Mouse (Mus musculus) B cell, adult 2 months (primary cell): ENCODE data around the gene Arl8a.
"Not testable (repeated sequence)": the region's sequence is repeated elsewhere in the genome, so short reads cannot be mapped to it uniquely, and the experiment has no call there.

Source experiments
- DNase-seq, 2 experiments: peaks; one replicate each; pipeline ENCODE4 v3.0.0; 2022

Gene Arl8a

DNA sequence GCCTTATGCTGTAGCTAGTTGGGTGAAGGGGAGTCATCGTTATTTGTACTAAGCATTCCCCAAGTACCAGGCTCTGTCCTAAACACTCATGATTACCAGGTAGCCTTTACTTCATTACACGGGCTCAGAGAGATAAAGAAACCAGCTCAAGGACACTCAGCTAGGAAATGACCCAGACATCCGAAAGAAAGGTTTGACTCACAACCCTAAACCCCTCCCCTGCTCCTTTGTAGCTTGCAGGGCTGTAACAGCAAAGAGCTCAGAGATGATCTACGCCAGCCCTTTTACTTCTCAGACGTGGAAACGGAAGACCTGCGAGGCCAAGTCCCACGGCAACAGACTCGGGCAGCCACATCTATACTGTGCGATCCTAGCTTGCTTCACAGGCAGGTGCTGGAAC lies 23.7 kb downstream of the Arl8a start:
- DNase-seq, result no peak

- DNase-seq, result no peak
Observed at GRCm38 (mm10) chr1:135171202-135171601, 24.6 kb downstream of the Arl8a start.

DNA sequence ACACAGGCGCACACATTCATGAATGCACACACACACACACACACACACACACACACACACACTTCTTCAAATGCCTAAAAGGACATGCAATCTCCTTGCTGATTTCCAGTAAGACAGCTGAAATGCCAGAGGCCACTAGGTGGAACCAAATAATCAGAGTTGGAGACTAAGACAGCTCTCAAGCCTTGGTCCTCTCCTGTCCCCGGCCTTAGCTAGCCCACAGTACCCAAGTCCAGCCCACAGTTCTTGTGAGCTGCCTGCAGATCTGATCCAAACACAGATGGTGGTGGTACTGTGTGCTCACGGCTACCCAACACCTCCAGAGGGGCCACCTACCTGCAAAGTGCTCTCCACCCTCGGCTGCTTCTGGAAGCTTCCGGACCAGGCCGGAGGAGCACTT lies 25.4 kb downstream of the Arl8a start:
- DNase-seq, result no peak

DNA sequence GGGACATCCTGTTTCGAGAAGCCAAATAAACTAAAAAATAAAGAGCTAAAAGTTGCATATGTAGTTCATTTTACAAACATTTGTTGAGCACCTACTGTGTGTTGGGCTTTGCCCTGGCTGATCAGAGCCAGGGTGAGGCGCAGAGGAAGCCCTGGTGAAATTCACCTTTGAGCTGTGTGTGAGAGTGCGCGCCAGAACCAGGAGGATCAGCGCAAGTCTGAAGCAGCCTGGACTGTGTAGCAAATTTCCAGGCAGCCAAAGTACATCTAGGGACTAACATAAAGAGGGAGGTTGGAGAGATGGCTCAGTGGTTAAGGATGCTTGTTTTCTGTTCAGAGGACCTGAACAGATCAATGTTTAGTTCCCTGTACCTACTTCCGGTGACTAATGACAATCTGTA lies 26.7 kb downstream of the Arl8a start:
- DNase-seq, result no peak

- DNase-seq, result no peak
Observed at GRCm38 (mm10) chr1:135175176-135175575, 28.6 kb downstream of the Arl8a start.

GRCm38 (mm10) chr1:135177724-135178123 lies 31.1 kb downstream of the Arl8a start:
- no peak for DNase-seq

GRCm38 (mm10) chr1:135178863-135179262 lies 32.2 kb downstream of the Arl8a start:
- no peak for DNase-seq

GRCm38 (mm10) chr1:135180830-135181229 lies 34.2 kb downstream of the Arl8a start:
- no peak for DNase-seq

- DNase-seq, result no peak
Observed at GRCm38 (mm10) chr1:135181275-135181674, 34.7 kb downstream of the Arl8a start.

GRCm38 (mm10) chr1:135181880-135182623 lies 35.4 kb downstream of the Arl8a start:
- DNase-seq, result no peak

- DNase-seq, result no peak
Observed at GRCm38 (mm10) chr1:135182975-135183374, 36.4 kb downstream of the Arl8a start.

DNA sequence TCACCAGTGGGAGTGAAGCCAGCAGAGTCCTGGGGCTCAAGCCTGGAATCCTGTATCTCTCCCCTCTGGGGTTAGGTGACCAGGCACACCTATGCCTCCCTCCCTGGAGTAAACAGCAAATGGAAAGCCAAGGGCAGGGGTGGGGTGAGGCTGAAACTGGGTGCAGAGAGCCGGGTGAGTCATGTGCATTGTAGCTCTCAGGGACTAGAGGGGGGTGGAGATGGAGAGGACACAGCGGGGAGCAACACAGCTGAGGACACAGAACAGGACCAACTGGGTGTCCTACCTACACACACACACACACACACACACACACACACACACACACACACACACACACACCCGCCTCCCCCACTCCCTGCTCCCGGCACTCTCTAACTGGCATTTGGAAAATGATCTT lies 36.8 kb downstream of the Arl8a start:
- DNase-seq, result no peak

- no peak for DNase-seq
Observed at GRCm38 (mm10) chr1:135183941-135184570, 37.4 kb downstream of the Arl8a start.

GRCm38 (mm10) chr1:135185936-135186335 lies 39.3 kb downstream of the Arl8a start:
- DNase-seq, result no peak

GRCm38 (mm10) chr1:135186427-135186826 lies 39.8 kb downstream of the Arl8a start:
- DNase-seq, result no peak

DNA sequence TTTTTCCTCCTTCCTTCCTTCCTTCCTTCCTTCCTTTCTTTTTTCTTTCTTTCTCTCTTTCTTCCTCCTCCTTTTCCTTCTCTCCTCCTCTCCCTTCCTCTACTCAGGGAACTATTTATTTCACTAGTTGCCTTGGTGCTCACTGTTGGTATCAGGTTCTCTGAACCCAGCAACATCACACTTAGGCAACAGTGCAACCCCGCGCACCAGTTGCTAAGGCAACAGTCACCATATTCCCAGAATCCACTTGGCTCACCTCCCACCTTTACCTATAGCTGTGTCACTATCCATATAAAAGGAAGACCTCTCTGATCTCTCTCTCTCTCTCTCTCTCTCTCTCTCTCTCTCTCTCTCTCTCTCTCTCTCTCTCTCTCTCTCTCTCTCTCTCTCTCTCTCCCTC lies 40.4 kb downstream of the Arl8a start:
- not testable (repeated sequence) for DNase-seq

- DNase-seq, result no peak
Observed at GRCm38 (mm10) chr1:135188197-135188596, 41.6 kb downstream of the Arl8a start.

GRCm38 (mm10) chr1:135189186-135189585 lies 42.6 kb downstream of the Arl8a start:
- no peak for DNase-seq

DNA sequence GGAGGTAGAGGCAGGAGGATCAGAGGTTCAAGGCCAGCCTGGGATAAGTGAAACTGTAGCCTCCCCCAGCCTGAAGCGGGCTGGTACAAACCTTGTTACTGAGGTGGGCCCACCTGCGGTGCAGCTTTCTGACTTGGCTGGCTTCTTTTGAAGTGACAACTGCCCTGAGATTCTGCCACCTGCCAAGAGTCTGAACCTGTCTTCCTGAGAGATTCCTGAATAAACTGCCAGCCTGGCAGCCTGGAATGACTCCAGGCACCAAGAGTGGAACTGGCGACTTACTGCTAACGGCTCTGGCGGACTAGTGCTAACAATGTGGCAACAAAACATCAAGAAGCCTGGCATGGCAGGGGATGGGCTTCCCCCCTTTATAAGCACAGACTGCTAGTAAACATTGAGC lies 47.7 kb downstream of the Arl8a start:
- not testable (repeated sequence) for DNase-seq

DNA sequence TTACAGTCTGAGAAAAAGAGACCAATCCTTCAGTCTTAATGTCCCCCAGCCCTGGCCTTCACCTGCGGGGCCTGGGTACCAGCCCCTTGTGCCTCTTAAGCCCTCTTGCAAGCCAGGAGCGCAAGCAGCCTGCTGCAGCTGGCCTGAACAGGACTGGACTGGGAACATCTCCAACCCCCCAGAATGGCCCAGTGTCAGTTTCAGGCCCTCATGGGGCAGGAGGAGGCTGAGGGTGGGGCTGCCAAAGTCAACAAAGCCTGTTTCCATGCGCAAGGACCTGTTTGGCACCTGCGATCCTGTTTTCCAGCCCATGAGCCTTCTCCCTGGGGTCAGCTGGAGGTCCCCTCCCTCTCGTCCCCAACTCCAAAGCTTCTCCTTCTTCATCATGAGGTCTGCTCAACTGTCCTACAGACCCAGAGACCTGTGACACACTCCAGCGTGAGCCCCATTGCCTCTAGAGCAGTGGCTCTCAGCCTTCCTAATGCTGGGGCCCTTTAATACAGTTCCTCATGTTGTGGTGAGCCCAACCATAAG lies 49.4 kb downstream of the Arl8a start:
- no peak for DNase-seq

DNA sequence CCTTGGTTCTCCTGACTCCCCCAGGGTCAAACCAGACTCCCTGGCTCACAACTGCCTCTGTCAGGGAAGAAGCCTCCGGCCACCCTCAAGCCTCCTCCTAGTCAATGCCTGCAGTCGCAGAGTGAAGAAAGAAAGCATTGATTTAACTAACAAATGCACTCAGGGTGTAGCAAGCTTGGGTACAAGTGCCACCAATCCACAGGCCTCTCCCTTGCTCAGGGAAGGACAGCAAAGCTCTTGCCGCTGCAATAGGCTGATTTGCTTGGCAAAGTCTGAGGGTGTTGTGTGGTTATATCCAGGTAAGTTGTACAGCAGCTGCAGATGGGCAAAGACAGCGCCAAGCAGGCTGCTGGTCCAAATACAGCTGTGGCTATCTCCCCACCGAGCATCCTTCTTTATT lies 51.8 kb downstream of the Arl8a start:
- DNase-seq, result no peak

DNA sequence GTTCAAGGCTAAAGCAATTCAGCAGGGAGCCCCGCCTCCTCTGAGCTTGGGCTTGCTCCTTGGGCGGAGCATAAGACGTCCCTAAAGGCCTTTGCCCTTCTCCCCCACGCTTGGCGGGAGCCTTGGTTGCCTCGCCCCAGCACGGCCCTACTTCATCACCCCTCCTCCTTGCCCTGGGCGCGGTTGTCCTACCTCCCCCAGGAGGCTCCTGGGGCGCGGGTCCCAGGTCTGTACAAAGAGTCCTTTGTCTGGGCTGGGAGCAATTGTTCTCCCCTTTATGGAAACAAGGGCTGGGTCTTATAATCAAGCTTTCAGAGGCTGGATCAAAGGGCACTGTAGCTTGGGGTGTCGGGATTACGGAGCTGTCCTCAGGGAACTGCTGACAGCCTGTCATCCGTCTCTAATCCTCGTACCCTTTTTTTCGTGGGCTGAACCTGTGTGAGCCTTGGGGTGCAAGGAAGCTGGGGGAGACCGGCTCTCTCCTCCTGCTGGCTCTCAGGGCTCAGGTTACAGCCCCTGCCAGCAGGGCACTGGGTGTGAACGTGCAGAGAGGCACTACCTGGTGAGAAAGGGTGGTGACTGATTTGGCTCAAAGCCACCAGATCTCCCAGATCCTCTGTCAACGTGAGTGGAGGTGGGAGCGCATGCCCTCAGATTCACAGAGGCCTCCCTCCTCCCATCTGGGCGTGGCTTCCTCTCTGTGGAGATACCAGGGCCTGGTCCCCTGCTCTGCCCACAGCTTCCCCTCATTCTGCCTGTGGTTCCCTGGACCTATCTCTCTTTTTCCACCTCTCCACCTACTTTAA lies 52.6 kb downstream of the Arl8a start:
- DNase-seq, result no peak

- no peak for DNase-seq
Observed at GRCm38 (mm10) chr1:135200400-135200799, 53.8 kb downstream of the Arl8a start.
